Mouse (Mus musculus) gastrocnemius, adult 18-20 months (tissue): ENCODE measurements around the gene Med22. TPM values are rescaled to one million over a fixed set of nuclear protein-coding genes. Genes with fewer than 3 reads are reported as not detected.

ENCODE experiments used
- DNase-seq: peaks from one replicate; pipeline ENCODE4 v3.0.0; 2021; ENCODE audit warnings: low spot score
- long read RNA-seq, 2 experiments: library from polyadenylated mRNA; stranded (forward); transcript quantifications; one replicate each; pipeline ENCODE4 v2.0.0; 2021
- total RNA-seq, 2 experiments: library from RNA; stranded (reverse); gene quantifications; 2 replicates each; pipeline ENCODE4 v1.2.3; 2021

The Med22 gene
- 10 to 100 TPM; 16.7 to 17.4 TPM for total RNA-seq
- long read RNA-seq, experiment 1, transcript Med22-201 (4 exons, 973 nt) = major isoform, 14 of 17 reads
- long read RNA-seq, experiment 1, partial matches to known transcripts = 0 of 17 reads
- long read RNA-seq, experiment 1, other reads (novel, unspliced or antisense) = 2 of 17 reads
- long read RNA-seq, experiment 2, transcript Med22-201 (4 exons, 973 nt) = major isoform, 13 of 16 reads
- long read RNA-seq, experiment 2, partial matches to known transcripts = 0 of 16 reads
- long read RNA-seq, experiment 2, other reads (novel, unspliced or antisense) = 1 of 16 reads

DNA sequence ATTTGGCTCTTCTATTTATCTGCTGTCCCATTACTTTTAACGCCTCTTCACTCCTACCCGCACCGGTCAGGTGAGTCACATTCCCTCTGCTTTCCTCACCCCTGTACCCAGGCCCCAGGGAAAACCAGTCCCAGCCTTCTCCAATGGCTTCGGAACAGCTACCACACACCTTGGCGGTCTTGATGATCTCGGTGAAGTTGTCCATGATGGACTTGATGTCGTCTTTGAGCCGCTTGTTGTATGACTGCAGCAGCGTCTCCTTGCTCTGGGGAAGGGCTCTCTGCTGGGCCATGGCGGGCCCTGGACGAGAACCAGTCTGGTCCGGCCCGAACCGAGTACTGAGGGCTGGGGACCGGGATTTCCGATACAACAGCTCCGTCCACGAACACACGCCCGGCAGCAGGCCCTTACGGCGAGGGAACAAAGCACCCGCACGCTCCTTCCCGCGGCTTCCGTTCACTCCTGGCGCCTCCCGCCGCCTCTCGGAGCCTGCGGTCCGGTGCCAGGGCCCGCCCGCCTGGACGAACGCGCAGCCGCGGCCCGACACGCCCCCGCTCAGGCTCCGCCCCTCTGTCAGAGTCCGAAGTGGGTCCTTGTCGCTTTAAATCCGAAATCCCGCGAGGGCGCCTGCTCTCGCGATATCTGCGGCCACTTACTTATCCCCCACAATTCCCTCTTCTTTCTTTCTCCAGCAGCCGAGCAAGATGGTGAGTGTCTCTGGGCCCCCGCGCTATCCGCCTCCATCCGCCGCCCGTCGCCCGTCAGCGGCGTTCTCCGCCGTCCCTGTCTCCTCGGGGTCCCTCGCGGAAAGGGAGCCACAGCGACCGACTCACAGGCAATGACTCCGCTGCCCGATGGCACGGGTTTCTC, at the start of gene Med22, which contains the start of gene Rpl7a:
TSS of gene Med22 (minus strand) at position 554 of the 870 bp plus-strand sequence.
TSS of gene Rpl7a (plus strand) at position 641 of the 870 bp plus-strand sequence.
- DNase-seq = peak; percentile 100

DNA sequence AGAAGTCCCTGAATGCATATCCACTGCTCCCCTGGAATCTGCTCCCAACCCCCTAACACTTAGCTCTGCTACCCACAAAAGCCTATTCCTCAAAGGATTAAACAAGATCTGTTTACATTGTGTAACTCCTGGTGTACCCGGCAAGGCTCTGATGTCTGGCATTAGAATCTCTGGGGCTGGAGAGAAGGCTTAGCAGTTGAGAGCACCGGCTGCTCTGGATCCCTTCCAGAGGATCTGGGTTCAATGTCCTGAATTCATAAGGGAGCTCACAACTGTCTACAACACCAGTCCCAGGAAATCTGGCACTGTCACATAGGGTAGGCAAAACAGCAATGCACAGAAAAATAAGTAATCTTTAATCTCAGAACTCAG, 47.0 kb upstream of the Med22 start:
- no peak for DNase-seq

DNA sequence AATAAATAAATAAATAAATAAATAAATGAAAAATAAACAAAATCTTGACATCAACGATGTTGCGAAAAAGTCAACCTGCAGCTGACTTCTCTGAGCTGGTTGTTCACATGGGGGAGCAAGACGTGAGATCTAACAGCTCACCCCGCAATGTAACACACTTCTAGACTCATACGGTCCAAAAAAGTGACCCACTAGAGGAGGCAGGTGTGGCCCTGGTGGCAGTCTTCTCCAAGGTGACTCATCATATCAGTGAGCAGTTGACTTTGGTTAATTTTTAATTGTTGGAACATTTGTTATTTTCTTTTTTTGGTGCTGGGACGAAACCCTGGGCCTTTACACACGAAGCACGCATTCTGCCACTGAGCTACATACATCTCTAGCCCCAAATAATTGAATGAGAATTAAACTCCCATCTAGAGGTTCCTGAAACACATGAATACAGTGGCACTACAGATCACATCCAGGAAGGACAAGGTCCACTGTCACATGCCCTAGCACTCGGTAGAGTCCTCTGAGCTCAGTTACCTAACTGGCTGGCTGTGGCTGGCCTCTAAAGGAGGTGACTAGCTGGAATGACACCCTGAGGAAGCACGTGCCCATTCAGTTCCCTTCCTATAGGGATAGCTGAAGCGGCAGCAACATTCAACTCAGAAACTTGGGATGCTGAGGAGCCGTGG, 46.5 kb upstream of the Med22 start:
- DNase-seq = no peak

- DNase-seq = no peak
These were observed 44.4 kb upstream of the Med22 start for GRCm38 (mm10) chr2:26954735-26955395.

DNA sequence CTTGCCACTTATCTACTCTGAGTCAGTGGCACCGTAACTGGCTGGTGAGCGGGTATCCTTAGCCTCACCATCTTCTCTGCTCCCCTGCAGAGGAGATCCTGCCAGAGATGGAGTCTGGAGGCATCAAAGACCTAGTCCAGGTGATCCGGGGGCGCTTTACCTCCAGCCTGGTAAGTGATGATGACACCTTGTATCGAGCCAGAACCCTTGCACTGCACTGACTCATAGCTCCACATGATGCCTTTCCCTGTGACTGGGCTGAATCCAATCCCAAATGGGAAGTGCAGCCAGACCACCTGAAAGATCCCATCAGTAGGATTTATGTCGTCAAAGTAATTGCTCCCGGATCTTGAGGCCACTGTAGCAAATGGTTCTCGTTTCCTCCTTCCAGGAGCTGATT, 42.4 kb upstream of the Med22 start:
- DNase-seq = no peak

DNA sequence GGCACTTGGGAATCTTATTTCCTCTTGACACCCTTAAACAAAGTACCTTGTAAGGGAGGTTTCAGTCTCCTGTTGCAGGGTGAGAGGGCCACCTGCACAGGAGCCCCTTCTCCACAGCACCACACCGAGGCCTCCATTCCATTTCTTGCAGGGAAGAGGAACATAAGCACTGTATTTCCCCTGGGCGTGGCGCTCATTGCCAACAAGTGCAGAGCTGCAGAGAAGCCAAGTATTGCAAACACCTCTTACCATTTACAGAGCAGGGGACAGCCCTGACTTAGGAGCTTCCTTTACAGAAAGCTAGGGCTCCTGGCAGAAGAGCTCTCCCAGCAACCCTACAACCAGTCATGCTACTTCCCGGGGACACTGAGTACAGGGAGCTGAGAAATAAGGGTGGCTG, 41.7 kb upstream of the Med22 start:
- DNase-seq = no peak

DNA sequence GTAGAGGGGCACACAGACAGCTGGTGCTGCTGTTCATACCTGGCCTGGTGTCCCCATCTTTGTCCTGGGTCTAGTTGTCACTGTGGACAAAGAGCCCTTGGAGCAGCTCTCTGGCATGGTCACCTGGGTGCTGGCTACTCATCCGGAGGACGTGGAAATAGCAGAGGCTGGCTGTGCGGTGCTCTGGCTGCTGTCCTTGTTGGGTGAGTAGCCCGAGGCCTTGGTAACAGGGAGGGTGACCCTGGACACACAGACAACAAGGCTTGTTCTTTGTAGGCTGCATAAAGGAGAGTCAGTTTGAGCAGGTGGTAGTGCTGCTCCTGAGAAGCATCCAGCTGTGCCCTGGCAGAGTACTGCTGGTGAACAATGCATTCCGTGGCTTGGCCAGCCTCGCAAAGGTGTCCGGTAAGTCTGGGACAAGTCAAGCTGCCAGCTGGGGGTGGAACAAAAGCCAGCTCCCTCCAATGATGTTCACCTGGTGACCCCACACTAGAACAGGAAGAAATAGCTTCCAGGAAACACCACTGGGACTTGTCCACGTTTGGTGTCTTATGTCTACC, 40.9 kb upstream of the Med22 start:
- no peak for DNase-seq

DNA sequence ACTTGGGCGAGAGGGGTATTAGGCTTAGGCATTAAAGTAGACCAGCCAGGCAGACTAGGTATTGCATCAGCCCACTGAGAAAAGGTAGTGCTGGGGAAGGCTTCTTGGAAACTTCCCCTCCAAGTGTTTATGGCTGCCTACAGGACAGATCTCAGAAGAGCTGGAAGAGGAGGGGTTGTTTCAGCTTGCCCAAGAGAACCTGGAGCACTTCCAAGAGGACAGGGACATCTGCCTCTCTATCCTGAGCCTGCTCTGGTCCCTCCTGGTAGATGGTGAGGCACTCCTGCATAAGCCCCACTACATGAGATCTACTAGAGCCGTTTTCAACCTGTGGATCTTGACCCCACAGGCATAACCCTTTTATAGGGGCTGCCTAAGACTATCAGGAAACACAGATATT, 39.9 kb upstream of the Med22 start:
- no peak for DNase-seq

GRCm38 (mm10) chr2:26943253-26943652, 32.8 kb upstream of the Med22 start:
- DNase-seq = no peak

- DNase-seq = no peak
These were observed 31.1 kb upstream of the Med22 start for GRCm38 (mm10) chr2:26941539-26941938.

DNA sequence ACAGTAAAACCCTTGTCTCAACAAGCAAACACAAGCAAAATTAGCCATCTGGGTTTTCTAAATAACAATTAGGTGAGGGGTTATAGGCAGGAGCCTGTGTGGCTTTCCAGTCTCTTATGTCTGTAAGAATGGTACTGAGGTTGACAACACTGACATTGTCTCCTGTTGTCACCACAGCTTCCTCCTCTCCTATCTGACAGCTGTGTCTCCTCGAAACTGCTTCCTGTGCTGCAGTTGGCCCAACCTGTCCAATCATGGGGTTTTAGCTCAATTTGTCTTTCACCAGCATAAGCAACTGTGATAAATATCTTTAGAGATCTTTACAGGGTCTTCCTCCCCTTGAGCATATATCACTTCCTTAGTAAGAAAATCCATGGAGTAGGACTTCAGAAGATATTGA, 25.9 kb upstream of the Med22 start:
- no peak for DNase-seq

- no peak for DNase-seq
These were observed 24.8 kb upstream of the Med22 start for GRCm38 (mm10) chr2:26935286-26935685.

DNA sequence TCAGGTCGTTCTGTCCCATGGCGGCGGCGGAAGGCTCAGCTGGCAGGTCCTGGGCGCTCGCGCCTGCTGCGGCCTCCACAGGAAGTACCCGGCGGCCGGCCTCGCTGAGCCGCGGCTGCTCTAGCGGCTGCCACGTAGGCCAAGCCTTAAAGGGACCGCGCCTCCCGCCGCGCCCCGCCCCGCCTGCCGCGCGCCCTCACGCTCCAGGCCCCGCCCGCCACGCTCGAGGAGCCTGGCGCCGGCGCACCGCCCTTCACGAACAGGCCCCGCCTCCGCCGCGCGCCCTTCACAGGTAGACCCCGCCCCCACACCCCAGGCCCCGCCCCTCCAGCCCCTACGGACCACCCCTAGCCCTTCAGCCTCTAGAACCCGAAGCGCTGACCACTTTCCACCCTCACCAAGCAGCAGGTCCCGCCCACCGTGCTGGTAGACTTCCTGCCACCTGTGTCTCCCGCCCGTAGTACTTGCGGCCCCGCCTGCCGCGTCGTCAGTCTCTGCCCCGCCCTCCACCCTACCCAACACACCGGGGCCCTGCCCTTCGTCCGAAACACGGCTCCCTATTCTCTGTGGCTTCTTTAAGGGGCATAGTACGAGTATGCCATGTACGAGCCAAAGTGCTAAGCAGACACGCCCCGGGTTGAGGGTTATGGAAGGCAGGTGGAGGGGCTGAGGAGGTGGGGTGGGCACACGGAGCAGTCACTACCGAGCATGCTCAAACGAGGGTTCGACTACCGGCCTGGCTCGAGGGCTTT, 23.0 kb upstream of the Med22 start, which contains the start of the genes Surf4 and Stkld1:
TSS of gene Surf4 (minus strand) at position 625 of the 752 bp plus-strand sequence.
TSS of gene Stkld1 (plus strand) at position 744 of the 752 bp plus-strand sequence.
- DNase-seq = peak; percentile 89

DNA sequence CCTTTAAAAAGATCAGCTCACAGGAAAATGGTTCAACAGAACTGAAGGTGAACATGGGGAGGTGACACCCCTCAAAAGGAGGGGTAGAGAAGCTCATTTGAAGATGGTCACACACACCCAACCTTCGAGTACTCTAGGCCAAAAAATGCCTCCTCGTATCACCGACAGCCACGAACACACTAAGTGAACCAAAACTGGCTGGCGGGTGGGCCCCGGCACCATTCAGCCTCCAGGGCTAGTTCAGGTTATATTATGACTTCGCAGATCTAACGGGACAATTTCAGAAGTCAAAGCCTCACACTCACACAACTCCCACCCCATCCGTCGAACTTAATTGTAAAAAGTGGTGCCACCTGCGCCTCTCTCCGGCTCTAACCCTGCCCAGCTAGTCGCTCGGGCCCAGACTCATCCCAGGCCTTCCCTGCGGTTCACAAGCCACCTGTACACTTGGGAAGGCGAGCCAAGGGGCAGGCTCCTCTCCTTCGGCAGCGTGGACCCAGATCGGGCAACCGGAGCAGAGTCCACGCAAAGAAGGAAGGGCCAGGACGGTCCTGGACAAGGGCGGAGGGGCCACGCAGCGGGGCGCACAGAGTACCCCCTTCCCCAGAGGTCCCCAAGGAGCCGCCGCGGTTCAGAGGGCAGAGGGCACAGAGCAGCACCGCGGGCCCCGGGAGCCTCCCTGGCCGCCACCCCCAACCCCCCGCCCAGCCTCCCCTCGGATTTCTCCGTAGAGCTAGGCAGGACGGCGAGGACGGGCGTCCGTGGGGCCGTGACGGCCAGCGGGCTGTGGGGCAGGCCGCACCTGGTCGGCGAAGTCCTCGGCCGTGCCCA, 22.2 kb upstream of the Med22 start:
- peak; percentile 21 for DNase-seq

GRCm38 (mm10) chr2:26930390-26930789, 19.9 kb upstream of the Med22 start:
- peak; percentile 64 for DNase-seq

DNA sequence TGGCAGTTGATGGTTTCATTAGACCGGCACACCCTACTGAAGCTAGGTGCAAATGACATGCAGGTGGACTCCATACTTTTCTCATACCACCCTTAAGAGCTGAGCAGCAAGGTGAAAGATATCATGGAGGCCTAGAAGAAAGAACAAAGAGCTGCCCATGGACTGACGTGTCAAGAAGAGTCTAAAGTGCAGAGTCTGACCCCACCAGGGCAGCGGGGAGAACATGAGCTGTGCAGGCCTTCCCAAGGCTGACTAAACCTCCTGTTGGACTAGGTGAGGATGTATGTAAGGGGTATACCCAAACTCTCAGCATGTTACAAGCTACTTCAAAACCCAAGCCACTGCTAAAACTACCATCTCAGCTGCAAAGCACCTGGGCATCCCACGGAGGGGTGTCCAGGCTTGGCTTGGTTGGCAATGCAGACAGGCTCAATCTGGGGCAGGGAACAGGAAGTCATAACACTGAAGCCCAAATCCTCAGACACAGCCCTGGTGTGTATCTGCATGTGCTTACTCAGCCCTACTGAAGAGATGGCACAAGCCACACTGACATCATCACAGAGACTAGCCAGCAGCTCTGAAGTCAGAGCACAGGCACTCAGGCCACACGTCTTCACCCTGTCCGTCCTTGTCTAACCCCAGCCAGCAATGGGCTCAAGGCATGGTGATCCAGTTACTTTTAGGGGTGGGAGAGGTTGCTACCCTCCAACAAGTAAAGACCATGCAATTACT, 17.4 kb upstream of the Med22 start:
- DNase-seq = no peak

- DNase-seq = no peak
These were observed 11.3 kb upstream of the Med22 start for GRCm38 (mm10) chr2:26921784-26922183.

- DNase-seq = no peak
These were observed 9.8 kb upstream of the Med22 start for GRCm38 (mm10) chr2:26920190-26920855.
